Mouse (Mus musculus): ENCODE measurements at regions not wholly inside any gene's neighbourhood (a gene's known extent, or its start where the extent isn't known, plus 50 kb on each side); places are given as distances from the start of the nearest gene placed in this dataset.

GRCm38 (mm10) chr10:122570909-122571551 lies 107.5 kb upstream of the Ppm1h start:
- TF ChIP-seq CTCF (IDR thresholded peaks at IDR 0.05; ENCODE audit: low read depth) (no peak), EP300 (IDR thresholded peaks at IDR 0.05; ENCODE audit: low read depth) (no peak)

Data from heart, postnatal 0 days (tissue).